Mouse (Mus musculus) forebrain, embryonic 10.5 days (tissue): Measurements from ENCODE around the gene Clec2l. TPM values are rescaled to one million over a fixed set of nuclear protein-coding genes. Genes with fewer than 3 reads are reported as not detected.
"Not testable (repeated sequence)": the region's sequence is repeated elsewhere in the genome, so short reads cannot be mapped to it uniquely, and the experiment has no call there.

Experiments
- DNase-seq: peaks from one replicate; pipeline ENCODE4 v3.0.0-alpha.2; 2017; ENCODE audit warnings: low spot score; ENCODE audit errors: extremely low spot score
- H3K27ac ChIP-seq: fragments of 300-500 bp; sonication (generic); 2 replicates; pipeline ENCODE4 v1.5.1; 2016; ENCODE audit warnings: mild to moderate bottlenecking
- H3K27me3 ChIP-seq: fragments of 300-500 bp; sonication (generic); 2 replicates; pipeline ENCODE4 v1.6.1; 2016; ENCODE audit warnings: mild to moderate bottlenecking; ENCODE audit not compliant: poor library complexity, severe bottlenecking
- H3K36me3 ChIP-seq: fragments of 300-500 bp; sonication (generic); replicated peaks from 2 replicates; pipeline ENCODE4 v1.6.1; 2016; ENCODE audit warnings: mild to moderate bottlenecking, moderate library complexity
- H3K4me1 ChIP-seq: fragments of 300-500 bp; sonication (generic); 2 replicates; pipeline ENCODE4 v1.6.1; 2016
- H3K4me3 ChIP-seq: fragments of 300-500 bp; sonication (generic); 2 replicates; pipeline ENCODE4 v1.5.1; 2016; ENCODE audit warnings: mild to moderate bottlenecking, moderate library complexity
- H3K9me3 ChIP-seq: fragments of 300-500 bp; sonication (generic); 2 replicates; pipeline ENCODE4 v1.6.1; 2016; ENCODE audit warnings: mild to moderate bottlenecking, moderate library complexity
- WGBS: fragments of 180-500 bp; shearing (Covaris S2); methylation state at CpG from one replicate; pipeline ENCODE4 v1.1.7; 2016; 5-methylcytosine and 5-hydroxymethylcytosine counted together
- polyA plus RNA-seq: library from polyadenylated mRNA; unstranded; fragments of >200 nt; fragmentation: Nextera tagmentation; extraction: Ambion mirVana; gene quantifications from 2 replicates; pipeline ENCODE4 v1.2.1, GENCODE M21; 2016

Clec2l gene
- polyA plus RNA-seq, 1 experiment from 2014 or later: 0.26 TPM

GRCm38 (mm10) chr6:38640401-38640800 is 22.5 kb upstream of the Clec2l start:
- no peak for DNase-seq
- Histone ChIP-seq H3K4me1 (peaks cover 20% of the 10 kb centered on the region), H3K27ac (no peak overlapping the region), H3K4me3 (no peak overlapping the region), H3K9me3 (no peaks in the 10 kb centered on the region), H3K27me3 (peaks cover 72% of the 10 kb centered on the region), H3K36me3 (no peaks in the 10 kb centered on the region)
- WGBS: 85% methylated on average over 11 of the region's 11 CpGs

- Histone ChIP-seq H3K4me1 (peaks cover 13% of the 10 kb centered on the region), H3K4me3 (no peak overlapping the region), H3K27ac (no peak overlapping the region), H3K36me3 (no peaks in the 10 kb centered on the region), H3K27me3 (peaks cover 64% of the 10 kb centered on the region), H3K9me3 (no peaks in the 10 kb centered on the region)
- DNase-seq: no peak
- 70% methylated on average over 5 of the region's 5 CpGs for whole genome bisulfite sequencing
Measured at GRCm38 (mm10) chr6:38641228-38641627, 21.6 kb upstream of the Clec2l start.

- no peaks in the 10 kb centered on the region for H3K9me3 ChIP-seq
- H3K27me3 ChIP-seq: peaks cover 60% of the 10 kb centered on the region
- DNase-seq: no peak
- H3K27ac ChIP-seq: no peak overlapping the region
- H3K4me3 ChIP-seq: no peak overlapping the region
- H3K36me3 ChIP-seq: no peaks in the 10 kb centered on the region
- 56% methylated on average over 5 of the region's 5 CpGs for WGBS
- H3K4me1 ChIP-seq: peaks cover 9% of the 10 kb centered on the region
Measured at GRCm38 (mm10) chr6:38641645-38642044, 21.2 kb upstream of the Clec2l start.

GRCm38 (mm10) chr6:38642593-38642992 is 20.3 kb upstream of the Clec2l start:
- no peaks in the 10 kb centered on the region for H3K4me1 ChIP-seq
- no peak for DNase-seq

GRCm38 (mm10) chr6:38643039-38643438 is 19.8 kb upstream of the Clec2l start:
- 75% methylated on average over 3 of the region's 3 CpGs for WGBS
- Histone ChIP-seq H3K27ac (no peak overlapping the region), H3K9me3 (no peaks in the 10 kb centered on the region), H3K27me3 (peaks cover 46% of the 10 kb centered on the region), H3K4me3 (no peak overlapping the region), H3K4me1 (no peaks in the 10 kb centered on the region), H3K36me3 (no peaks in the 10 kb centered on the region)
- DNase-seq: no peak

More at GRCm38 (mm10) chr6:38642593-38642992, 20.3 kb upstream of the Clec2l start:
- Histone ChIP-seq H3K36me3 (no peaks in the 10 kb centered on the region), H3K27ac (no peak overlapping the region), H3K4me3 (no peak overlapping the region), H3K27me3 (peaks cover 50% of the 10 kb centered on the region), H3K9me3 (no peaks in the 10 kb centered on the region)
- 86% methylated on average over 5 of the region's 5 CpGs for WGBS

GRCm38 (mm10) chr6:38649545-38649944 is 13.3 kb upstream of the Clec2l start:
- H3K9me3 ChIP-seq: no peaks in the 10 kb centered on the region
- no peaks in the 10 kb centered on the region for H3K27me3 ChIP-seq
- H3K4me1 ChIP-seq: no peaks in the 10 kb centered on the region
- H3K27ac ChIP-seq: no peak overlapping the region
- no peaks in the 10 kb centered on the region for H3K36me3 ChIP-seq
- H3K4me3 ChIP-seq: no peak overlapping the region
- no peak for DNase-seq
- WGBS: 72% methylated on average over 3 of the region's 3 CpGs

- Histone ChIP-seq H3K36me3 (no peaks in the 10 kb centered on the region), H3K4me1 (no peaks in the 10 kb centered on the region)
- WGBS: 43% methylated on average over 14 of the region's 14 CpGs
Measured at GRCm38 (mm10) chr6:38650263-38650937, 12.5 kb upstream of the Clec2l start.

GRCm38 (mm10) chr6:38661626-38662025 is 1.2 kb upstream of the Clec2l start:
- Histone ChIP-seq H3K27ac (no peak overlapping the region), H3K4me1 (peaks cover 20% of the 10 kb centered on the region), H3K4me3 (no peak overlapping the region), H3K9me3 (no peaks in the 10 kb centered on the region), H3K36me3 (no peaks in the 10 kb centered on the region), H3K27me3 (peaks cover 61% of the 10 kb centered on the region)
- 19% methylated on average over 4 of the region's 4 CpGs for WGBS
- DNase-seq: no peak

More at GRCm38 (mm10) chr6:38650263-38650937, 12.5 kb upstream of the Clec2l start:
- Histone ChIP-seq H3K27ac (no peak overlapping the region), H3K27me3 (no peaks in the 10 kb centered on the region), H3K9me3 (no peaks in the 10 kb centered on the region), H3K4me3 (no peak overlapping the region)
- DNase-seq: peak; percentile 71

- Histone ChIP-seq H3K36me3 (no peaks in the 10 kb centered on the region), H3K9me3 (no peaks in the 10 kb centered on the region), H3K4me3 (no peak overlapping the region), H3K27me3 (peaks cover 15% of the 10 kb centered on the region), H3K4me1 (peaks cover 6% of the 10 kb centered on the region; the same call in 1 of the 2 replicates), H3K27ac (no peak overlapping the region)
- DNase-seq: no peak
- WGBS: 65% methylated on average over 6 of the region's 6 CpGs
Measured at GRCm38 (mm10) chr6:38669580-38669979, 6.7 kb downstream of the Clec2l start.

GRCm38 (mm10) chr6:38670488-38670887 is 7.6 kb downstream of the Clec2l start:
- not testable (repeated sequence) for H3K4me1 ChIP-seq, H3K36me3 ChIP-seq, H3K27ac ChIP-seq, H3K27me3 ChIP-seq, H3K4me3 ChIP-seq, H3K9me3 ChIP-seq, DNase-seq
- WGBS: 80% methylated on average over 1 of the region's 1 CpGs

- no peaks in the 10 kb centered on the region for H3K36me3 ChIP-seq
- H3K27me3 ChIP-seq: no peaks in the 10 kb centered on the region; the same call in 1 of the 2 replicates
- no peak overlapping the region for H3K4me3 ChIP-seq
- H3K4me1 ChIP-seq: peaks cover 6% of the 10 kb centered on the region; the same call in 1 of the 2 replicates
- no peak overlapping the region for H3K27ac ChIP-seq
- no peaks in the 10 kb centered on the region for H3K9me3 ChIP-seq
- DNase-seq: no peak
- WGBS: 84% methylated on average over 7 of the region's 7 CpGs
Measured at GRCm38 (mm10) chr6:38671270-38671669, 8.4 kb downstream of the Clec2l start.

GRCm38 (mm10) chr6:38672011-38672410 is 9.1 kb downstream of the Clec2l start:
- Histone ChIP-seq H3K4me3 (no peak overlapping the region), H3K27ac (no peak overlapping the region), H3K4me1 (peaks cover 3% of the 10 kb centered on the region; the same call in 1 of the 2 replicates), H3K27me3 (no peaks in the 10 kb centered on the region; the same call in 1 of the 2 replicates), H3K36me3 (no peaks in the 10 kb centered on the region), H3K9me3 (no peaks in the 10 kb centered on the region)
- DNase-seq: no peak
- 94% methylated on average over 3 of the region's 3 CpGs for WGBS

- 91% methylated on average over 6 of the region's 6 CpGs for WGBS
- no peaks in the 10 kb centered on the region for H3K27me3 ChIP-seq
- no peak for DNase-seq
- no peak overlapping the region for H3K27ac ChIP-seq
- no peaks in the 10 kb centered on the region for H3K9me3 ChIP-seq
- no peak overlapping the region for H3K4me3 ChIP-seq
- no peaks in the 10 kb centered on the region for H3K4me1 ChIP-seq
- H3K36me3 ChIP-seq: no peaks in the 10 kb centered on the region
Measured at GRCm38 (mm10) chr6:38676217-38676616, 13.3 kb downstream of the Clec2l start.
